Mouse (Mus musculus): ENCODE data around the gene Oat.

GRCm38 (mm10) chr7:132542427-132542826 is 33.8 kb downstream of the Oat start:
- TF ChIP-seq CTCF (IDR thresholded peaks at IDR 0.05; ENCODE audit: low read depth) (no peak), EP300 (optimal IDR thresholded peaks at IDR 0.05) (no peak)
